In genomic region chr1:177027706-177028105, GRCm38 (mm10) we compare ENCODE assay signal across 21 mouse cellular contexts.
A peak's percentile ranks its signal among the peaks of the same experiment; 100 is the strongest.
DNase-seq lines count a peak whose midpoint lies in the region; ATAC-seq and TF ChIP-seq lines count a peak whose summit lies in the region.
"Had no signal": no experiment of that assay in that cellular context is flagged by ENCODE, and none has a peak within 500 bp of the region (broad histone marks: within the 10 kb centered on the region; RNA-seq: fewer than 3 reads in every experiment).

No protein-coding gene starts in this region.

- no peak for DNase-seq in layer of hippocampus, adult 2 months (ENCODE audit: low spot score in 2 of 2)
- DNase-seq in layer of hippocampus, adult 9-10 months (ENCODE audit: low spot score): no peak
- peak; percentile 39 for DNase-seq in right cerebral cortex, adult 18-20 months
- DNase-seq in right cerebral cortex, postnatal 4 days: no peak
- DNase-seq: adrenal gland, postnatal 14 days; cerebellum, adult 18-20 months; cerebellum, adult 9-11 months; cerebellum, postnatal 36 days; gastrocnemius, postnatal 10 days; heart, adult 18-20 months; heart, postnatal 10 days; heart, postnatal 4 days had no signal

- H3K9me3 ChIP-seq in forebrain, embryonic 16.5 days (ENCODE audit: control insufficient read depth, low read length): no peaks in the 10 kb centered on the region
- H3K9me3 ChIP-seq in forebrain, embryonic 12.5 days: no peaks in the 10 kb centered on the region
- H3K9me3 ChIP-seq: embryonic facial prominence, embryonic 13.5 days; heart, embryonic 10.5 days; hindbrain, embryonic 15.5 days had no signal

- H3K4me3 ChIP-seq in forebrain, embryonic 16.5 days (replicated peaks; ENCODE audit: low read length): no peak overlapping the region
- H3K4me3 ChIP-seq in forebrain, embryonic 12.5 days (replicated peaks): no peak overlapping the region
- no peak overlapping the region for H3K4me3 ChIP-seq in layer of hippocampus, adult 2 months
- H3K4me3 ChIP-seq: embryonic facial prominence, embryonic 13.5 days; heart, embryonic 10.5 days; hindbrain, embryonic 15.5 days had no signal

- no peak for ATAC-seq in forebrain, embryonic 16.5 days
- ATAC-seq in forebrain, embryonic 12.5 days (ENCODE audit: low FRiP score): no peak
- ATAC-seq: activated CD4-positive, CD25-positive, alpha-beta regulatory T cell, adult 4 months; inflammation-experienced regulatory T-cells, adult 6 months; Patski had no signal

- H3K27ac ChIP-seq in forebrain, embryonic 16.5 days (ENCODE audit: low read length): peak overlapping the region; percentile 31; the same call in 1 of the 2 replicates
- no peak overlapping the region for H3K27ac ChIP-seq in forebrain, embryonic 12.5 days
- H3K27ac ChIP-seq in layer of hippocampus, adult 2 months: peak overlapping the region; percentile 86
- H3K27ac ChIP-seq: embryonic facial prominence, embryonic 13.5 days; heart, embryonic 10.5 days; hindbrain, embryonic 15.5 days had no signal

- H3K9ac ChIP-seq in forebrain, embryonic 16.5 days (replicated peaks; ENCODE audit: low read depth, low read length): no peak overlapping the region
- no peak overlapping the region for H3K9ac ChIP-seq in forebrain, embryonic 12.5 days
- H3K9ac ChIP-seq: embryonic facial prominence, embryonic 13.5 days; hindbrain, embryonic 15.5 days had no signal

- no peaks in the 10 kb centered on the region for H3K27me3 ChIP-seq in forebrain, embryonic 16.5 days (replicated peaks; ENCODE audit: control insufficient read depth, insufficient read depth, low read length)
- H3K27me3 ChIP-seq in forebrain, embryonic 12.5 days: no peaks in the 10 kb centered on the region
- H3K27me3 ChIP-seq: CH12.LX; embryonic facial prominence, embryonic 13.5 days; hindbrain, embryonic 15.5 days; Patski had no signal

- 0 out of 2 replicates have a peak, but pooled peaks have one; percentile 7 for TF ChIP-seq CTCF in layer of hippocampus, adult 2 months (conservative IDR thresholded peaks at IDR 0.05)

- H3K4me2 ChIP-seq in forebrain, embryonic 16.5 days (ENCODE audit: low read length): no peak overlapping the region
- no peak overlapping the region for H3K4me2 ChIP-seq in forebrain, embryonic 12.5 days
- H3K4me2 ChIP-seq: embryonic facial prominence, embryonic 13.5 days; hindbrain, embryonic 15.5 days had no signal

- H3K36me3 ChIP-seq in forebrain, embryonic 16.5 days (ENCODE audit: control insufficient read depth, insufficient read depth): peaks cover 11% of the 10 kb centered on the region; the same call in 1 of the 2 replicates
- peaks cover 35% of the 10 kb centered on the region for H3K36me3 ChIP-seq in forebrain, embryonic 12.5 days (replicated peaks)

- 76% methylated on average over 3 of the region's 3 CpGs for WGBS in forebrain, embryonic 16.5 days
- 89% methylated on average over 3 of the region's 3 CpGs for WGBS in forebrain, embryonic 12.5 days

- H3K4me1 ChIP-seq in forebrain, embryonic 16.5 days (replicated peaks; ENCODE audit: control insufficient read depth, insufficient read depth, low read length): peaks cover 1% of the 10 kb centered on the region; the same call in 1 of the 2 replicates
- H3K4me1 ChIP-seq in forebrain, embryonic 12.5 days: peaks cover 2% of the 10 kb centered on the region; the same call in 1 of the 2 replicates
